Mouse (Mus musculus) embryonic fibroblast, embryonic 13.5 days (primary cell): ENCODE measurements around the gene Fat2.

Experiments used
- CTCF ChIP-seq: IDR thresholded peaks from 2 replicates; pipeline ENCODE4 v1.5.1; 2011; ENCODE audit warnings: mild to moderate bottlenecking, control low read depth, low read length, moderate library complexity, borderline replicate concordance; ENCODE audit not compliant: insufficient read depth
- POLR2A ChIP-seq: IDR thresholded peaks from 2 replicates; pipeline ENCODE4 v1.6.1; 2011; ENCODE audit warnings: low read depth, mild to moderate bottlenecking, control low read depth, low read length, moderate library complexity

DNA sequence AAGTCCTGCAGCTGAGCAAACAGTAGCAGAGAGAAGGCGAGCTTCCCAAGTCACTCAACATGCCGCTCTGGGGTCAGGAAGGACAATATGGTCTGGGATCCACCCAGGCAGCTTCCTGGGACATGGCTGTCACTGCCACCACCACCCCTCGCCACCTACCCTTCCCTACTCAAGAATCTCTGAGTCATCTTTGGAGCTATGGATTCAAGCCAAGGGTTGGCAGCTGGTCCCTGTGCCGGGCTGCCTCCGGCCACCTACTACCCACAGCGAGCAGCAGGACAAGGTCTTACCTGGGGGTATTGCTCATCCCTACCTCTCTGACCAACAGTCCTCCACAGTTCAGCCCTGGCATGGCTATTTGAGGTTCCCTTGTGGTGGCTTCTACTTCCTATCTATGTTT, 61.6 kb downstream of the Fat2 start:
- TF ChIP-seq POLR2A = no peak
- no peak for TF ChIP-seq CTCF
